In genomic region chr11:96823471-96823837, GRCm38 (mm10) we compare ENCODE assay signal across 8 mouse cellular contexts. TPM values are rescaled to one million over a fixed set of nuclear protein-coding genes. Genes with fewer than 3 reads are reported as not detected.
DNase-seq lines count a peak whose midpoint lies in the region; ATAC-seq and TF ChIP-seq lines count a peak whose summit lies in the region.
"Had no signal": no experiment of that assay in that cellular context is flagged by ENCODE, and none has a peak within 500 bp of the region (broad histone marks: within the 10 kb centered on the region; RNA-seq: fewer than 3 reads in every experiment).

No protein-coding gene starts in this region.

- H3K36me3 ChIP-seq in lung, postnatal 0 days (ENCODE audit: insufficient read depth, low read length), result peaks cover 39% of the 10 kb centered on the region; the same call in 1 of the 2 replicates
- peaks cover 59% of the 10 kb centered on the region for H3K36me3 ChIP-seq in embryonic facial prominence, embryonic 13.5 days
- H3K36me3 ChIP-seq in hindbrain, embryonic 16.5 days (ENCODE audit: control insufficient read depth, insufficient read depth, low read length), result peaks cover 38% of the 10 kb centered on the region
- peaks cover 47% of the 10 kb centered on the region for H3K36me3 ChIP-seq in myocyte (ENCODE audit: control insufficient read depth, insufficient read depth)

- H3ac ChIP-seq in myocyte (ENCODE audit: control insufficient read depth, insufficient read length), result peak overlapping the region; percentile 67

- peak overlapping the region; percentile 79 for H3K4me2 ChIP-seq in lung, postnatal 0 days (replicated peaks; ENCODE audit: low read depth, low read length)
- H3K4me2 ChIP-seq in embryonic facial prominence, embryonic 13.5 days, result peak overlapping the region; percentile 97
- H3K4me2 ChIP-seq in hindbrain, embryonic 16.5 days (ENCODE audit: low read length), result peak overlapping the region; percentile 95
- peak overlapping the region; percentile 77 for H3K4me2 ChIP-seq in myocyte (ENCODE audit: low read depth)

- DNase-seq in lung, postnatal 0 days (ENCODE audit: low spot score), result no peak
- DNase-seq in lung, postnatal 36 days, result no peak
- no peak for DNase-seq in retina, embryonic 14.5 days (ENCODE audit: low spot score)
- no peak for DNase-seq in layer of hippocampus, adult 18-20 months (ENCODE audit: low spot score in 2 of 2)

- H3K9ac ChIP-seq in lung, postnatal 0 days (replicated peaks; ENCODE audit: low read depth), result 0 out of 2 replicates have a peak overlapping the region, but pooled peaks have one; percentile 23
- H3K9ac ChIP-seq in embryonic facial prominence, embryonic 13.5 days, result peak overlapping the region; percentile 76
- peak overlapping the region; percentile 72 for H3K9ac ChIP-seq in hindbrain, embryonic 16.5 days (ENCODE audit: low read depth, low read length)

- no peak for ATAC-seq in lung, postnatal 0 days
- no peak for ATAC-seq in embryonic facial prominence, embryonic 13.5 days (ENCODE audit: insufficient number of reproducible peaks, insufficient read depth, low FRiP score, low TSS enrichment, low read depth)
- peak; percentile 28 for ATAC-seq in hindbrain, embryonic 16.5 days

- H3K4me3 ChIP-seq in lung, postnatal 0 days (ENCODE audit: low read depth, low read length), result peak overlapping the region; percentile 40
- H3K4me3 ChIP-seq in embryonic facial prominence, embryonic 13.5 days, result peak overlapping the region; percentile 55
- peak overlapping the region; percentile 62 for H3K4me3 ChIP-seq in hindbrain, embryonic 16.5 days (ENCODE audit: low read length)
- H3K4me3 ChIP-seq in myocyte, result peak overlapping the region; percentile 93

- peaks cover 82% of the 10 kb centered on the region for H3K79me2 ChIP-seq in myocyte (ENCODE audit: control insufficient read depth, insufficient read depth)

- TF ChIP-seq CTCF in lung, postnatal 0 days (IDR thresholded peaks at IDR 0.05), result no peak

- no peak for TF ChIP-seq EP300 in lung, postnatal 0 days (IDR thresholded peaks at IDR 0.05)

- 14% methylated on average over 9 of the region's 13 CpGs for WGBS in lung, postnatal 0 days
- WGBS in embryonic facial prominence, embryonic 13.5 days, result 8% methylated on average over 13 of the region's 13 CpGs
- WGBS in hindbrain, embryonic 16.5 days, result 9% methylated on average over 10 of the region's 13 CpGs

- no peak for TF ChIP-seq POLR2A in myocyte (IDR thresholded peaks at IDR 0.05; ENCODE audit: insufficient read length, low read depth)

- no peak overlapping the region for H3K27ac ChIP-seq in lung, postnatal 0 days (ENCODE audit: low read length)
- H3K27ac ChIP-seq in embryonic facial prominence, embryonic 13.5 days, result peak overlapping the region; percentile 89
- peak overlapping the region; percentile 75 for H3K27ac ChIP-seq in hindbrain, embryonic 16.5 days (ENCODE audit: low read depth, low read length)

- H3K9me3 ChIP-seq in lung, postnatal 0 days (ENCODE audit: low read length), result no peaks in the 10 kb centered on the region
- no peaks in the 10 kb centered on the region for H3K9me3 ChIP-seq in embryonic facial prominence, embryonic 13.5 days
- no peaks in the 10 kb centered on the region for H3K9me3 ChIP-seq in hindbrain, embryonic 16.5 days (ENCODE audit: control insufficient read depth, low read length)

- H3K4me1 ChIP-seq in lung, postnatal 0 days (ENCODE audit: insufficient read depth, low read depth, low read length), result peaks cover 46% of the 10 kb centered on the region
- H3K4me1 ChIP-seq in embryonic facial prominence, embryonic 13.5 days, result peaks cover 58% of the 10 kb centered on the region
- peaks cover 55% of the 10 kb centered on the region for H3K4me1 ChIP-seq in hindbrain, embryonic 16.5 days (ENCODE audit: control insufficient read depth, insufficient read depth, low read depth, low read length)

- H3K27me3 ChIP-seq in lung, postnatal 0 days (replicated peaks; ENCODE audit: insufficient read depth, low read length), result no peaks in the 10 kb centered on the region
- no peaks in the 10 kb centered on the region for H3K27me3 ChIP-seq in embryonic facial prominence, embryonic 13.5 days
- H3K27me3 ChIP-seq in hindbrain, embryonic 16.5 days (replicated peaks; ENCODE audit: control insufficient read depth, insufficient read depth, low read length), result no peaks in the 10 kb centered on the region
- H3K27me3 ChIP-seq in myocyte (ENCODE audit: control insufficient read depth, insufficient read depth, insufficient read length), result no peaks in the 10 kb centered on the region

TF ChIP-seq in myocyte, 11 proteins besides CTCF, POLR2A, EP300 and RAD21:
- TF ChIP-seq MAX (IDR thresholded peaks at IDR 0.05; ENCODE audit: low read depth) (no peak), USF1 (IDR thresholded peaks at IDR 0.05; ENCODE audit: low read depth) (no peak), MYOD1 (IDR thresholded peaks at IDR 0.05; ENCODE audit: control insufficient read depth in 1 of 3, insufficient read length in 2 of 3, low read depth in 2 of 3) (no peak), POLR2AphosphoS2 (IDR thresholded peaks at IDR 0.05; ENCODE audit: insufficient read length, low read depth) (no peak), CEBPB (IDR thresholded peaks at IDR 0.05; ENCODE audit: insufficient read depth, poor library complexity, severe bottlenecking) (no peak), E2F4 (IDR thresholded peaks at IDR 0.05; ENCODE audit: insufficient read depth) (no peak), TCF12 (IDR thresholded peaks at IDR 0.05; ENCODE audit: insufficient read depth, poor library complexity, severe bottlenecking) (no peak), SRF (IDR thresholded peaks at IDR 0.05; ENCODE audit: control insufficient read depth, insufficient read length, low read depth) (no peak), REST (IDR thresholded peaks at IDR 0.05; ENCODE audit: insufficient read depth, insufficient read length) (no peak)
TF ChIP-seq in myocyte: peak in this region for 0.

RNA-seq across cellular contexts. Expression of gene Nfe2l1, which starts 6.3 kb away (rescaled TPM):
- polyA plus RNA-seq in lung, postnatal 0 days (2015; fragmentation: Nextera tagmentation; extraction: Ambion mirVana), result 51.8 and 54.5 TPM in 2 replicates
- polyA plus RNA-seq in embryonic facial prominence, embryonic 13.5 days (2015; fragmentation: Nextera tagmentation; extraction: Ambion mirVana), result 61.7 and 66.5 TPM in 2 replicates
- 83.3 and 86.9 TPM in 2 replicates for polyA plus RNA-seq in hindbrain, embryonic 16.5 days (2015; fragmentation: Nextera tagmentation; extraction: Ambion mirVana)
- polyA plus RNA-seq in myocyte (2012; fragmentation: generic; extraction: Trizol), result 518 TPM
- 100 to 1,000 TPM; 241 to 242 TPM for total RNA-seq in layer of hippocampus, adult 18-20 months (2021)

RNA-seq across cellular contexts. Expression of gene Copz2, which starts 26.2 kb away (rescaled TPM):
- polyA plus RNA-seq in lung, postnatal 0 days (2015; fragmentation: Nextera tagmentation; extraction: Ambion mirVana), result 105 and 110 TPM in 2 replicates
- polyA plus RNA-seq in embryonic facial prominence, embryonic 13.5 days (2015; fragmentation: Nextera tagmentation; extraction: Ambion mirVana), result 123 and 125 TPM in 2 replicates
- 22.2 and 27.4 TPM in 2 replicates for polyA plus RNA-seq in hindbrain, embryonic 16.5 days (2015; fragmentation: Nextera tagmentation; extraction: Ambion mirVana)
- 120 TPM for polyA plus RNA-seq in myocyte (2012; fragmentation: generic; extraction: Trizol)
- total RNA-seq in layer of hippocampus, adult 18-20 months (2021), result 1 to 10 TPM; 6.5 to 8.2 TPM
- total RNA-seq: neutrophil, adult 5-6 weeks had no signal

RNA-seq across cellular contexts. Expression of gene Cbx1, which starts 34.5 kb away (rescaled TPM):
- polyA plus RNA-seq in lung, postnatal 0 days (2015; fragmentation: Nextera tagmentation; extraction: Ambion mirVana), result 48.6 and 54.0 TPM in 2 replicates
- 164 and 170 TPM in 2 replicates for polyA plus RNA-seq in embryonic facial prominence, embryonic 13.5 days (2015; fragmentation: Nextera tagmentation; extraction: Ambion mirVana)
- polyA plus RNA-seq in hindbrain, embryonic 16.5 days (2015; fragmentation: Nextera tagmentation; extraction: Ambion mirVana), result 51.6 and 52.0 TPM in 2 replicates
- 34.6 TPM for polyA plus RNA-seq in myocyte (2012; fragmentation: generic; extraction: Trizol)
- total RNA-seq in layer of hippocampus, adult 18-20 months (2021), result 10 to 100 TPM; 48.5 to 48.9 TPM

RNA-seq across cellular contexts. Expression of gene Snx11, which starts 46.1 kb away (rescaled TPM):
- polyA plus RNA-seq in lung, postnatal 0 days (2015; fragmentation: Nextera tagmentation; extraction: Ambion mirVana), result 18.4 and 18.7 TPM in 2 replicates
- polyA plus RNA-seq in embryonic facial prominence, embryonic 13.5 days (2015; fragmentation: Nextera tagmentation; extraction: Ambion mirVana), result 23.5 TPM in 2 replicates
- polyA plus RNA-seq in hindbrain, embryonic 16.5 days (2015; fragmentation: Nextera tagmentation; extraction: Ambion mirVana), result 52.2 and 55.9 TPM in 2 replicates
- polyA plus RNA-seq in myocyte (2012; fragmentation: generic; extraction: Trizol), result 18.4 TPM
- total RNA-seq in layer of hippocampus, adult 18-20 months (2021), result 10 to 100 TPM; 50.1 to 52.1 TPM

Comparison
In these comparisons a context has a peak if more than half of its experiments do, and no peak if none do; other contexts are left out.
1. H3K4me3 ChIP-seq: peak in every context shown above with its lines; median percentile 93 in myocyte; 62 in hindbrain, embryonic 16.5 days; 55 in embryonic facial prominence, embryonic 13.5 days; 40 in lung, postnatal 0 days.
2. H3K9ac ChIP-seq: peak in every context shown above with its lines; median percentile 76 in embryonic facial prominence, embryonic 13.5 days; 72 in hindbrain, embryonic 16.5 days; 23 in lung, postnatal 0 days.